Mouse (Mus musculus): ENCODE measurements around the gene Ush1c.

DNA sequence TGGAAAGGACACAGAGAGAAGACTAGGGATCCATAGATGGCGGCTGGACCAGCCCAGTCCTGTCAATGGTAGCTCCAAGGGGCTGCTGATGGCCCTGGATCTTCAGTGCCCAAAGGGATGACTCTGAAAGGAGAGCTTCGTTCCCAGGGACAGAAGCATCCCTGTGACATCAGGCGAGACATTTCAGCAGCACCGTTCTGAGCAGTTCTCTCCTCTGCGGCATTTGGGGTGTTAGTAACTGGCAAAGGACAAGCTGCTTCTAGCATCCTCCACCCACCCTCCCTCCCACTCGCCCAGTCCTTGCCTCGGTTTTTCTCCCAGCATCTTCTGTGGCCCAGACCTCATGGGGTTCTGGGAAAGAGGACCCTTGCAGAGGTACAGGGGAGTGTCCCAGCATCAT, 44.0 kb upstream of the Ush1c start:
- TF ChIP-seq CTCF (IDR thresholded peaks at IDR 0.05; ENCODE audit: low read depth) (no peak), EP300 (IDR thresholded peaks at IDR 0.05; ENCODE audit: low read depth) (no peak)

Data from heart, postnatal 0 days (tissue).